Mouse (Mus musculus) urinary bladder, postnatal 10 days (tissue): ENCODE data around the gene Cd79b.

Experiments used
- DNase-seq: peaks from one replicate; pipeline ENCODE4 v3.0.0; 2022; ENCODE audit warnings: low spot score

Cd79b gene

GRCm38 (mm10) chr11:106273811-106274210, 40.8 kb downstream of the Cd79b start:
- no peak for DNase-seq

- no peak for DNase-seq
Measured at GRCm38 (mm10) chr11:106273311-106273684, 41.3 kb downstream of the Cd79b start.

- DNase-seq: peak; percentile 98
Measured at GRCm38 (mm10) chr11:106272644-106273310, 41.8 kb downstream of the Cd79b start, which contains the start of gene Smarcd2. Gene Smarcd2, minus strand, starts transcription at chr11:106272972.

- no peak for DNase-seq
Measured at GRCm38 (mm10) chr11:106271794-106272643, 42.5 kb downstream of the Cd79b start.

- no peak for DNase-seq
Measured at GRCm38 (mm10) chr11:106271131-106271793, 43.3 kb downstream of the Cd79b start.

GRCm38 (mm10) chr11:106269060-106269431, 45.5 kb downstream of the Cd79b start:
- DNase-seq: no peak

GRCm38 (mm10) chr11:106268326-106269059, 46.1 kb downstream of the Cd79b start:
- DNase-seq: peak; percentile 44

- no peak for DNase-seq
Measured at GRCm38 (mm10) chr11:106267871-106268270, 46.7 kb downstream of the Cd79b start.

GRCm38 (mm10) chr11:106267311-106267852, 47.2 kb downstream of the Cd79b start:
- no peak for DNase-seq

- no peak for DNase-seq
Measured at GRCm38 (mm10) chr11:106266431-106266830, 48.1 kb downstream of the Cd79b start.

- no peak for DNase-seq
Measured at GRCm38 (mm10) chr11:106265570-106265969, 49.0 kb downstream of the Cd79b start.

GRCm38 (mm10) chr11:106264988-106265387, 49.6 kb downstream of the Cd79b start:
- no peak for DNase-seq

- no peak for DNase-seq
Measured at GRCm38 (mm10) chr11:106263963-106264362, 50.6 kb downstream of the Cd79b start.
